Mouse (Mus musculus) neutrophil, adult 59 days (primary cell): ENCODE measurements around the gene Ctdspl2. TPM values are rescaled to one million over a fixed set of nuclear protein-coding genes. Genes with fewer than 3 reads are reported as not detected.

Source experiments
- total RNA-seq, 2 experiments: library from RNA; stranded (reverse); gene quantifications; 1 replicate in 1 of 2; 2 replicates in 1 of 2; pipeline ENCODE4 v1.2.4; 2023

Ctdspl2 gene
- total RNA-seq, result 10 to 100 TPM; 24.0 to 26.0 TPM

GRCm38 (mm10) chr2:121955765-121956223, at the start of gene Ctdspl2, which contains the start of gene Mageb3:
Ctdspl2 (plus strand) TSS chr2:121956001.
Mageb3 (minus strand) TSS chr2:121956092.

GRCm38 (mm10) chr2:122027862-122028755, 72.3 kb downstream of the Ctdspl2 start, which contains the start of gene Eif3j1:
Eif3j1 (plus strand) TSS chr2:122028546.

Other genes starting within 250 kb of the Ctdspl2 start
- gene Frmd5, start 148.9 kb upstream of the Ctdspl2 start, total RNA-seq, result not detected
- under 1 TPM; 0.58 to 0.77 TPM for gene Casc4, start 89.0 kb upstream of the Ctdspl2 start, total RNA-seq
- gene Mageb3, start 91 bp downstream of the Ctdspl2 start, total RNA-seq, result not detected
- 10 to 100 TPM; 19.5 to 20.9 TPM for gene Eif3j1, start 72.5 kb downstream of the Ctdspl2 start, total RNA-seq
- gene Spg11, start 162.4 kb downstream of the Ctdspl2 start, total RNA-seq, result 10 to 100 TPM; 25.1 to 25.4 TPM
- 1,000 to 10,000 TPM; 1,167 to 1,220 TPM for gene B2m, start 191.7 kb downstream of the Ctdspl2 start, total RNA-seq
- gene Trim69, start 204.7 kb downstream of the Ctdspl2 start, total RNA-seq, result under 1 TPM in 1 of 2 experiments, not detected in 1; 0.27 TPM
- gene Patl2, start 230.2 kb downstream of the Ctdspl2 start, total RNA-seq, result not detected
- gene Terb2, start 230.3 kb downstream of the Ctdspl2 start, total RNA-seq, result not detected